Mouse (Mus musculus) testis, adult 2 months (tissue): ENCODE data around the gene Rnf220.

Experiments used
- CTCF ChIP-seq: fragments of 200-500 bp; IDR thresholded peaks from 2 replicates; pipeline ENCODE4 v1.5.1; 2012; ENCODE audit warnings: low read depth, mild to moderate bottlenecking, inconsistent platforms, low read length, moderate library complexity; ENCODE audit not compliant: control insufficient read depth, insufficient read depth, insufficient replicate concordance
- POLR2A ChIP-seq: fragments of 200-500 bp; IDR thresholded peaks from 2 replicates; pipeline ENCODE4 v1.6.1; 2012; ENCODE audit warnings: low read depth, mild to moderate bottlenecking, inconsistent platforms, low read length, moderate library complexity; ENCODE audit not compliant: control insufficient read depth

GRCm38 (mm10) chr4:117224122-117224521 is 272.7 kb downstream of the Rnf220 start:
- TF ChIP-seq CTCF = no peak
- no peak for TF ChIP-seq POLR2A
